In genomic region chr13:110444894-110445293, GRCm38 (mm10) we compare ENCODE assay signal across 12 mouse cellular contexts. TPM values are rescaled to one million over a fixed set of nuclear protein-coding genes. Genes with fewer than 3 reads are reported as not detected.
DNase-seq lines count a peak whose midpoint lies in the region; ATAC-seq and TF ChIP-seq lines count a peak whose summit lies in the region.
"Had no signal": no experiment of that assay in that cellular context is flagged by ENCODE, and none has a peak within 500 bp of the region (broad histone marks: within the 10 kb centered on the region; RNA-seq: fewer than 3 reads in every experiment).

No protein-coding gene starts in this region.

- H3K27me3 ChIP-seq in midbrain, embryonic 14.5 days (ENCODE audit: control insufficient read depth, insufficient read depth, low read length), result no peaks in the 10 kb centered on the region
- 0 out of 2 replicates have a peak, but pooled peaks cover 3% of the 10 kb centered on the region for H3K27me3 ChIP-seq in midbrain, embryonic 15.5 days (replicated peaks)
- H3K27me3 ChIP-seq in heart, postnatal 0 days (ENCODE audit: control insufficient read depth, insufficient read depth, low read length), result no peaks in the 10 kb centered on the region
- H3K27me3 ChIP-seq in limb, embryonic 11.5 days (ENCODE audit: control insufficient read depth, insufficient read depth, low read length), result no peaks in the 10 kb centered on the region
- H3K27me3 ChIP-seq: intestine, embryonic 15.5 days; liver, embryonic 15.5 days; neural tube, embryonic 12.5 days had no signal

- H3K4me2 ChIP-seq in midbrain, embryonic 14.5 days (ENCODE audit: low read length), result no peak overlapping the region
- H3K4me2 ChIP-seq in midbrain, embryonic 15.5 days, result no peak overlapping the region
- H3K4me2 ChIP-seq in heart, postnatal 0 days (ENCODE audit: low read depth, low read length), result no peak overlapping the region
- no peak overlapping the region for H3K4me2 ChIP-seq in limb, embryonic 11.5 days (ENCODE audit: low read depth, severe bottlenecking)
- H3K4me2 ChIP-seq: intestine, embryonic 15.5 days; liver, embryonic 15.5 days; neural tube, embryonic 12.5 days had no signal

- no peaks in the 10 kb centered on the region for H3K4me1 ChIP-seq in midbrain, embryonic 14.5 days (ENCODE audit: control insufficient read depth, insufficient read depth, low read length)
- H3K4me1 ChIP-seq in midbrain, embryonic 15.5 days, result no peaks in the 10 kb centered on the region
- peaks cover 25% of the 10 kb centered on the region for H3K4me1 ChIP-seq in heart, postnatal 0 days (ENCODE audit: control insufficient read depth, insufficient read depth)
- H3K4me1 ChIP-seq in limb, embryonic 11.5 days (ENCODE audit: control insufficient read depth, insufficient read depth, low read length), result no peaks in the 10 kb centered on the region
- H3K4me1 ChIP-seq: intestine, embryonic 15.5 days; neural tube, embryonic 12.5 days had no signal

- no peak overlapping the region for H3K9ac ChIP-seq in midbrain, embryonic 14.5 days (replicated peaks; ENCODE audit: low read length)
- no peak overlapping the region for H3K9ac ChIP-seq in midbrain, embryonic 15.5 days
- H3K9ac ChIP-seq in heart, postnatal 0 days (replicated peaks; ENCODE audit: low read depth, low read length), result no peak overlapping the region
- H3K9ac ChIP-seq in limb, embryonic 11.5 days (ENCODE audit: low read length), result no peak overlapping the region
- H3K9ac ChIP-seq: intestine, embryonic 15.5 days; liver, embryonic 15.5 days; neural tube, embryonic 12.5 days had no signal

- no peaks in the 10 kb centered on the region for H3K9me3 ChIP-seq in midbrain, embryonic 14.5 days (ENCODE audit: control insufficient read depth, low read length)
- no peaks in the 10 kb centered on the region for H3K9me3 ChIP-seq in midbrain, embryonic 15.5 days
- H3K9me3 ChIP-seq in heart, postnatal 0 days (replicated peaks; ENCODE audit: control insufficient read depth, low read length), result no peaks in the 10 kb centered on the region
- H3K9me3 ChIP-seq in limb, embryonic 11.5 days (ENCODE audit: control insufficient read depth, low read length), result no peaks in the 10 kb centered on the region
- H3K9me3 ChIP-seq: forebrain, embryonic 10.5 days; intestine, embryonic 15.5 days; liver, embryonic 15.5 days; neural tube, embryonic 12.5 days had no signal

- ATAC-seq in midbrain, embryonic 14.5 days (ENCODE audit: low FRiP score, low TSS enrichment), result no peak
- no peak for ATAC-seq in midbrain, embryonic 15.5 days (replicated peaks)
- ATAC-seq in heart, postnatal 0 days (ENCODE audit: insufficient read depth, low read depth), result peak; percentile 79
- no peak for ATAC-seq in limb, embryonic 11.5 days (ENCODE audit: insufficient number of reproducible peaks, low FRiP score, low TSS enrichment, low read depth)
- ATAC-seq: intestine, embryonic 15.5 days had no signal

- 34% methylated on average over 3 of the region's 3 CpGs for WGBS in midbrain, embryonic 14.5 days
- WGBS in midbrain, embryonic 15.5 days, result 38% methylated on average over 3 of the region's 3 CpGs
- 35% methylated on average over 3 of the region's 3 CpGs for WGBS in heart, postnatal 0 days
- 62% methylated on average over 3 of the region's 3 CpGs for WGBS in limb, embryonic 11.5 days

- H3K27ac ChIP-seq in midbrain, embryonic 14.5 days (replicated peaks; ENCODE audit: low read depth, low read length), result no peak overlapping the region
- no peak overlapping the region for H3K27ac ChIP-seq in midbrain, embryonic 15.5 days
- H3K27ac ChIP-seq in heart, postnatal 0 days (ENCODE audit: low read depth), result peak overlapping the region; percentile 52
- no peak overlapping the region for H3K27ac ChIP-seq in limb, embryonic 11.5 days (replicated peaks; ENCODE audit: low read depth, low read length)
- H3K27ac ChIP-seq: forebrain, embryonic 10.5 days; intestine, embryonic 15.5 days; liver, embryonic 15.5 days; neural tube, embryonic 12.5 days had no signal

- no peak for TF ChIP-seq CTCF in heart, postnatal 0 days (IDR thresholded peaks at IDR 0.05; ENCODE audit: low read depth)

- DNase-seq in midbrain, embryonic 14.5 days, result peak; percentile 15
- DNase-seq in heart, postnatal 0 days (ENCODE audit: low spot score), result peak; percentile 74
- DNase-seq in limb, embryonic 11.5 days (ENCODE audit: low spot score), result peak; percentile 22
- no peak for DNase-seq in right cerebral cortex, postnatal 14 days
- DNase-seq in cerebellum, adult 9-11 months, result no peak
- no peak for DNase-seq in frontal cortex, postnatal 25 days (ENCODE audit: low spot score in 2 of 2)

- no peak overlapping the region for H3K4me3 ChIP-seq in midbrain, embryonic 14.5 days (replicated peaks; ENCODE audit: low read depth, low read length)
- no peak overlapping the region for H3K4me3 ChIP-seq in midbrain, embryonic 15.5 days
- no peak overlapping the region for H3K4me3 ChIP-seq in heart, postnatal 0 days (ENCODE audit: low read depth, low read length)
- no peak overlapping the region for H3K4me3 ChIP-seq in limb, embryonic 11.5 days (ENCODE audit: low read depth, low read length)
- H3K4me3 ChIP-seq: forebrain, embryonic 10.5 days; intestine, embryonic 15.5 days; liver, embryonic 15.5 days; neural tube, embryonic 12.5 days had no signal

- TF ChIP-seq EP300 in heart, postnatal 0 days (IDR thresholded peaks at IDR 0.05; ENCODE audit: low read depth), result 0 out of 2 replicates have a peak, but pooled peaks have one; percentile 38

- no peaks in the 10 kb centered on the region for H3K36me3 ChIP-seq in midbrain, embryonic 14.5 days (ENCODE audit: control insufficient read depth, insufficient read depth, low read length)
- H3K36me3 ChIP-seq in midbrain, embryonic 15.5 days (replicated peaks), result no peaks in the 10 kb centered on the region
- H3K36me3 ChIP-seq in heart, postnatal 0 days (replicated peaks; ENCODE audit: control insufficient read depth, insufficient read depth, low read length), result no peaks in the 10 kb centered on the region
- H3K36me3 ChIP-seq in limb, embryonic 11.5 days (ENCODE audit: control insufficient read depth, insufficient read depth, low read length), result no peaks in the 10 kb centered on the region
- H3K36me3 ChIP-seq: forebrain, embryonic 10.5 days; G1E; intestine, embryonic 15.5 days; liver, embryonic 15.5 days; neural tube, embryonic 12.5 days had no signal

RNA-seq across cellular contexts. Expression of gene Plk2, which starts 50.0 kb away (rescaled TPM):
- polyA plus RNA-seq in midbrain, embryonic 14.5 days (2014; fragmentation: Nextera tagmentation; extraction: Ambion mirVana), result 147 and 196 TPM in 2 replicates
- polyA plus RNA-seq in midbrain, embryonic 15.5 days (2015; fragmentation: Nextera tagmentation; extraction: Ambion mirVana), result 154 and 173 TPM in 2 replicates
- total RNA-seq in heart, postnatal 0 days (2014; rRNA removed; ENCODE audit: low replicate concordance), result 85.4 and 99.3 TPM in 2 replicates
- polyA plus RNA-seq in heart, postnatal 0 days (2015; fragmentation: Nextera tagmentation; extraction: Ambion mirVana), result 54.9 and 58.6 TPM in 2 replicates
- 86.6 and 95.9 TPM in 2 replicates for polyA plus RNA-seq in limb, embryonic 11.5 days (2014; fragmentation: Nextera tagmentation; extraction: Ambion mirVana)
- polyA plus RNA-seq: G1E had no signal

Comparison
In these comparisons a context has a peak if more than half of its experiments do, and no peak if none do; other contexts are left out.
1. DNase-seq: peak in midbrain, embryonic 14.5 days (single experiment), heart, postnatal 0 days (single experiment) and limb, embryonic 11.5 days (single experiment); none in right cerebral cortex, postnatal 14 days (single experiment), cerebellum, adult 9-11 months (single experiment) and frontal cortex, postnatal 25 days (0 of 2).